Mouse (Mus musculus) lung, embryonic 15.5 days (tissue): ENCODE results near the gene Gm21028. TPM values are rescaled to one million over a fixed set of nuclear protein-coding genes. Genes with fewer than 3 reads are reported as not detected.
"Not testable (repeated sequence)": the region's sequence is repeated elsewhere in the genome, so short reads cannot be mapped to it uniquely, and the experiment has no call there.

Experiments
- ATAC-seq: fragments of 200-750 bp; cut with Nextera tagmentation; 2 replicates; pipeline ENCODE4 v1.8.0; 2017; ENCODE audit warnings: moderate number of reproducible peaks, borderline replicate concordance; ENCODE audit not compliant: low FRiP score, low TSS enrichment; ENCODE audit errors: extremely low read depth
- H3K27ac ChIP-seq: fragments of 300-500 bp; sonication (generic); 2 replicates; pipeline ENCODE4 v1.5.1; 2015; ENCODE audit warnings: moderate library complexity, mild to moderate bottlenecking, inconsistent platforms
- H3K27me3 ChIP-seq: fragments of 300-500 bp; sonication (generic); 2 replicates; pipeline ENCODE4 v1.6.1; 2015; ENCODE audit warnings: inconsistent platforms
- H3K36me3 ChIP-seq: fragments of 300-500 bp; sonication (generic); 2 replicates; pipeline ENCODE4 v1.6.1; 2015; ENCODE audit warnings: inconsistent platforms
- H3K4me1 ChIP-seq: fragments of 300-500 bp; sonication (generic); 2 replicates; pipeline ENCODE4 v1.6.1; 2015; ENCODE audit warnings: inconsistent platforms
- H3K4me2 ChIP-seq: fragments of 300-500 bp; sonication (generic); 2 replicates; pipeline ENCODE4 v1.6.1; 2015; ENCODE audit warnings: inconsistent platforms, mild to moderate bottlenecking, moderate library complexity
- H3K4me3 ChIP-seq: fragments of 300-500 bp; sonication (generic); 2 replicates; pipeline ENCODE4 v1.5.1; 2015; ENCODE audit warnings: mild to moderate bottlenecking, inconsistent platforms
- H3K9ac ChIP-seq: fragments of 300-500 bp; sonication (generic); 2 replicates; pipeline ENCODE4 v1.6.1; 2015; ENCODE audit warnings: inconsistent platforms
- H3K9me3 ChIP-seq: fragments of 300-500 bp; sonication (generic); 2 replicates; pipeline ENCODE4 v1.6.1; 2016; ENCODE audit warnings: inconsistent platforms
- WGBS: fragments of 180-500 bp; shearing (Covaris S2); methylation state at CpG from one replicate; pipeline ENCODE4 v1.1.7; 2015; 5-methylcytosine and 5-hydroxymethylcytosine counted together
- microRNA-seq: library from miRNA; unstranded; fragments of <30 nt; microRNA quantifications from one replicate; pipeline ENCODE4, GENCODE M21; 2016
- polyA plus RNA-seq: library from polyadenylated mRNA; unstranded; fragments of >200 nt; fragmentation: Nextera tagmentation; extraction: Ambion mirVana; gene quantifications from 2 replicates; pipeline ENCODE4 v1.2.1, GENCODE M21; 2015

Gene Gm21028
- polyA plus RNA-seq: not detected in 2 replicates

DNA sequence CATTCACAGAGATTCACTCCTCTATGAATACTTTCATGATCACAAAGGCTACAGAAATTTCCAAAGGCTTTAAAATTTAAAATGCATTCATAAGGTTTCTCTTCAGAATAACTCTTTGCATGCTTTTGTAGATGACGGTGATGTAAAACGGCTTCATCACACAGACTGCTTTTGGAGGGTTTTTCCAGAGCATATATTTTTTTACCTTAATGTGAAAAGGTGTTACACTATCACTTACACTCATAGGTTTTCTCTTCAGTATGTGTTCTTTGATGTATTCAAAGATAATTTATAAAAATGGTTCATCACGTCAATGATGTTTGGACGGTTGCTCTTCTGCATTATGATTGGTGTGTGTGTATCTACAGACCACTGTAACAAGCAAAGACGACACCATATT, at the start of gene Gm21028:
Gene Gm21028 (minus strand): TSS at position 101 of the 400 bp plus-strand sequence.
- Histone ChIP-seq H3K4me3 (no peak within 1 kb of the TSS), H3K36me3 (peaks cover 11% of the 10 kb centered on the region), H3K4me1 (no peaks in the 10 kb centered on the region), H3K9me3 (peaks cover 38% of the 10 kb centered on the region; the same call in 1 of the 2 replicates), H3K9ac (no peak within 1 kb of the TSS), H3K27me3 (no peaks in the 10 kb centered on the region), H3K4me2 (no peak within 1 kb of the TSS), H3K27ac (no peak within 1 kb of the TSS)
- no peak for ATAC-seq
- 90% methylated on average over 5 of the region's 5 CpGs for WGBS

DNA sequence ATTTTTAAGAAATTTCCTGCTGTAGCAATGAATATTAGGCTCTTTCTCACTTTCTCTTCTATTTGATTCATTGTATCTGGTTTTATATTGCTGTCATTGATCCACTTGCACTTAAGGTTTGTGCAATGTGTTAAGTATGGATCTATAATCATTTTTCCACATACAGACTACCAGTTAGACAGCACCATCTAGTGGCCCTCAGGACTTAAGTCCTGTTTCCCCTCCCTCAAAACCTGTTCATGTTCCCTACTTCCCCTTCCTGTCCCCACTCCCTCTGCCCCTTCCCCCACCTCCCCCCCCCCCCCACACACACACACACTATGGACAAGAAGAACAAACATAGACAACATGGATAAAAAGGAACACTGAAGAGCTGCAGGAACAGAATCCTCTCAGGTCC, 17.3 kb upstream of the Gm21028 start:
- not testable (repeated sequence) for H3K27me3 ChIP-seq, H3K4me3 ChIP-seq, H3K9ac ChIP-seq, H3K4me1 ChIP-seq, H3K36me3 ChIP-seq, ATAC-seq, H3K4me2 ChIP-seq, H3K27ac ChIP-seq
- H3K9me3 ChIP-seq: 0 out of 2 replicates have a peak, but pooled peaks cover 13% of the 10 kb centered on the region

DNA sequence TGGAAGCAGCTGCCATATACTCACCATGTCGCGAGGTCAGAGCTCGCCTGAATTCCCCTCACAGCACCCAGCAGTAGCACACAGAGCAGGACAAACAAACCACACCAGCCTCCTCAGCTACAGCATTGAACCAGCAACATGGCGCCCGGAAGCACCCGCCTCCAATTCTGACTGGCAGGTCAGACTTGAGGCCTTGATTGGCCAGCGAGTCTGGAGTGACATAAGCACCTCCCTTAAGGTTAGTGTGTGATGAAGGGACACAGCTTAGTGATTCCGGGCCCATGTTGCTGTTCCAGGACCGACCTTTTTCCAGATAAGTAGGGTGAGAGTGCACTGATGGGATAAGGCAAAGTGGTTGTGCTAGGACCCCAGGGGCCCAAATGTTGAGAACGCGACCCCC, 14.0 kb upstream of the Gm21028 start, which contains the start of gene Zfp977:
Gene Zfp977 (minus strand): TSS at position 135 of the 400 bp plus-strand sequence.
- not testable (repeated sequence) for H3K36me3 ChIP-seq, H3K9me3 ChIP-seq, H3K4me3 ChIP-seq, H3K27ac ChIP-seq, H3K9ac ChIP-seq, H3K4me1 ChIP-seq, H3K4me2 ChIP-seq, H3K27me3 ChIP-seq, ATAC-seq
- 87% methylated on average over 11 of the region's 11 CpGs for WGBS

DNA sequence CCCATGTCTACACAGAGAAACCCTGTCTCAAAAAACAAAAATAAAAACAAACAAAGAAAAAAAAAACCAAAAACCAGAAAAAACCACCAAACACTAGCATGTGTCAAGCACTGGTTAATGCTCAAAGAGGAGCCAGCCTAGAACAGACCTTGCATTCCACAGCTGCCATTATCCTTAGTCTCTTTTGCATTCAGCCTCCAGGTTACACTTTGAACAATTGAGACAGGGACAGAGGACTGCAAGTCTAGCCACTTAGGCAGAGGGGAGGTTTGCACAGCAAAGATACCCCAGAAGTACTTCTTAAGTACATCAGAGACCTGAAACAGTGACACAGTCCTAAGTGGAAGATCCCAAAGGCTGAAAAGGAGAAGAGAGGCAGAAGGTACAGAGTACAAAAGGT, 12.9 kb upstream of the Gm21028 start:
- H3K9ac ChIP-seq, H3K4me1 ChIP-seq, H3K36me3 ChIP-seq, H3K27me3 ChIP-seq, H3K4me2 ChIP-seq, H3K4me3 ChIP-seq, ATAC-seq, H3K27ac ChIP-seq, H3K9me3 ChIP-seq: not testable (repeated sequence)

DNA sequence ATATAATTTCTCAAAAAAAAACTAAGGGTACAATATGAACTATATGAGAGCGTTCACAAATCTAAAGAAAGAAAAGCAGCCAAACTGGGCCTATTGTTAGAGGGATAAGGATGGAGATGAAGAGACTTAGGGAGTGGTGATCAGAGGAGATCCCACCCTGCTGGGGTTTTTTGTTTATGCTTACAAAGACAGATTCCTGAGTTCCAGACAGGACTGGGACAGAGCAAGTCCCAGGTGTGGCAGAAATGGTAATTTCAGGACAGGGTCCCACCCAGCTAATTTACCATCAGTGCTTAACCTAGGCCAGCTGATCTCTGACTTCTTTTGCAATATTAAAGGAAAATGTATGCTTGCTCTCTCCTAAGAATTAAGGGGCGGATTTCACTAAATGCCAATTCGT, 26.6 kb downstream of the Gm21028 start:
- Histone ChIP-seq H3K4me3 (no peak overlapping the region), H3K9ac (no peak overlapping the region), H3K36me3 (no peaks in the 10 kb centered on the region), H3K9me3 (no peaks in the 10 kb centered on the region), H3K27me3 (no peaks in the 10 kb centered on the region), H3K4me1 (no peaks in the 10 kb centered on the region), H3K27ac (no peak overlapping the region), H3K4me2 (no peak overlapping the region)
- 71% methylated on average over 3 of the region's 3 CpGs for WGBS
- no peak for ATAC-seq

Small RNA genes lying within 50 kb of the gene (microRNA-seq; reads per million reads assigned to microRNA genes)
- not detected for gene Gm24938

Other genes starting within 250 kb of the Gm21028 start
- gene 4933421I07Rik, start 130.5 kb downstream of the Gm21028 start, polyA plus RNA-seq: not detected in 2 replicates
- 8.2 TPM in 2 replicates for gene Zfp141, start 72.8 kb downstream of the Gm21028 start, polyA plus RNA-seq
- 2.2 and 2.5 TPM in 2 replicates for gene Zfp977, start 14.0 kb upstream of the Gm21028 start, polyA plus RNA-seq
- gene Zfp976, start 64.0 kb upstream of the Gm21028 start, polyA plus RNA-seq: 5.2 and 5.4 TPM in 2 replicates
- 7.7 and 10.1 TPM in 2 replicates for gene Zfp975, start 114.2 kb upstream of the Gm21028 start, polyA plus RNA-seq
- gene Gm17067, start 148.4 kb upstream of the Gm21028 start, polyA plus RNA-seq: not detected in 2 replicates
- gene Vmn2r62, start 214.9 kb upstream of the Gm21028 start, polyA plus RNA-seq: not detected in 2 replicates